Mouse (Mus musculus): ENCODE measurements around the gene Gm43720. TPM values are rescaled to one million over a fixed set of nuclear protein-coding genes. Genes with fewer than 3 reads are reported as not detected.

Gm43720 gene
- polyA plus RNA-seq, 1 experiment from 2014 or later: 0.12 TPM

GRCm38 (mm10) chr5:138251144-138251543 is 28.6 kb downstream of the Gm43720 start:
- Histone ChIP-seq H3K36me3 (ENCODE audit: control insufficient read depth, insufficient read depth, low read length) (no peaks in the 10 kb centered on the region), H3K27ac (ENCODE audit: low read depth) (no peak overlapping the region), H3K27me3 (replicated peaks; ENCODE audit: control insufficient read depth, insufficient read depth, low read length) (no peaks in the 10 kb centered on the region), H3K4me3 (ENCODE audit: low read depth, low read length) (no peak overlapping the region), H3K9ac (ENCODE audit: low read length) (no peak overlapping the region), H3K4me2 (ENCODE audit: low read length) (no peak overlapping the region), H3K9me3 (ENCODE audit: control insufficient read depth, low read length) (no peaks in the 10 kb centered on the region), H3K4me1 (replicated peaks; ENCODE audit: control insufficient read depth, insufficient read depth, low read length) (peaks cover 2% of the 10 kb centered on the region; the same call in 1 of the 2 replicates)
- WGBS: 84% methylated on average over 12 of the region's 12 CpGs
- DNase-seq (ENCODE audit: low spot score): no peak
- ATAC-seq (replicated peaks; ENCODE audit: low FRiP score, low TSS enrichment, low read depth): no peak

DNA sequence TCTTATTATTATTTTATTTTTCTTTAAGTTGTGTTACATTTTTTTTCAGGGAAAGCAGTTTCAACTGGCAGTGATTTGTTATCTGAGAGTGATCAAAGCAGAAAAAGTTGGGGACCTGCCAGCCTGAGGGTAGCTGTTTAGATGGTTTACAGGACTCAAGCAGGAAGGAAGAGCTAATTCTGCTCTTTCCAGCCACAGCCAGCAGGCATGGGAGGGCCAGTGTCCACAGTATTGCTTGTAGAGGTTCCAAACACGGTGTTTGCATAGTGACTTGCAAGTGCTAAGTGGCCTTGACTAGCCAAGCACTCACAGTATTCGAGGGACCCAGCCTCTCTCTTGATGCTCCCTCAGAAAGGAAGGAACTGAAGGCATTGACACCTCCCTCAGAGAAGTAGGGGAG is 38.2 kb downstream of the Gm43720 start:
- Histone ChIP-seq H3K9ac (ENCODE audit: low read length) (no peak overlapping the region), H3K4me1 (replicated peaks; ENCODE audit: control insufficient read depth, insufficient read depth, low read length) (no peaks in the 10 kb centered on the region), H3K27me3 (replicated peaks; ENCODE audit: control insufficient read depth, insufficient read depth, low read length) (no peaks in the 10 kb centered on the region), H3K4me2 (ENCODE audit: low read length) (no peak overlapping the region), H3K27ac (ENCODE audit: low read depth) (no peak overlapping the region), H3K36me3 (ENCODE audit: control insufficient read depth, insufficient read depth, low read length) (no peaks in the 10 kb centered on the region), H3K9me3 (ENCODE audit: control insufficient read depth, low read length) (no peaks in the 10 kb centered on the region), H3K4me3 (ENCODE audit: low read depth, low read length) (no peak overlapping the region)
- 26% methylated on average over 2 of the region's 2 CpGs for WGBS
- DNase-seq (ENCODE audit: low spot score) (no peak), ATAC-seq (replicated peaks; ENCODE audit: low FRiP score, low TSS enrichment, low read depth) (no peak)

- H3K36me3 ChIP-seq (ENCODE audit: control insufficient read depth, insufficient read depth, low read length): no peaks in the 10 kb centered on the region
- ATAC-seq (replicated peaks; ENCODE audit: low FRiP score, low TSS enrichment, low read depth) (no peak), DNase-seq (ENCODE audit: low spot score) (no peak)
- no peaks in the 10 kb centered on the region for H3K4me1 ChIP-seq (replicated peaks; ENCODE audit: control insufficient read depth, insufficient read depth, low read length)
- H3K4me2 ChIP-seq (ENCODE audit: low read length): no peak overlapping the region
- no peak overlapping the region for H3K4me3 ChIP-seq (ENCODE audit: low read depth, low read length)
- no peaks in the 10 kb centered on the region for H3K9me3 ChIP-seq (ENCODE audit: control insufficient read depth, low read length)
- H3K27me3 ChIP-seq (replicated peaks; ENCODE audit: control insufficient read depth, insufficient read depth, low read length): no peaks in the 10 kb centered on the region
- no peak overlapping the region for H3K9ac ChIP-seq (ENCODE audit: low read length)
- H3K27ac ChIP-seq (ENCODE audit: low read depth): no peak overlapping the region
Measured at GRCm38 (mm10) chr5:138234224-138234623, 45.5 kb downstream of the Gm43720 start.

GRCm38 (mm10) chr5:138233778-138234177 is 46.0 kb downstream of the Gm43720 start:
- WGBS: 82% methylated on average over 2 of the region's 2 CpGs
- no peaks in the 10 kb centered on the region for H3K36me3 ChIP-seq (ENCODE audit: control insufficient read depth, insufficient read depth, low read length)
- H3K9ac ChIP-seq (ENCODE audit: low read length): no peak overlapping the region
- H3K27ac ChIP-seq (ENCODE audit: low read depth): no peak overlapping the region
- no peak for ATAC-seq (replicated peaks; ENCODE audit: low FRiP score, low TSS enrichment, low read depth)
- H3K9me3 ChIP-seq (ENCODE audit: control insufficient read depth, low read length): no peaks in the 10 kb centered on the region
- no peaks in the 10 kb centered on the region for H3K4me1 ChIP-seq (replicated peaks; ENCODE audit: control insufficient read depth, insufficient read depth, low read length)
- H3K27me3 ChIP-seq (replicated peaks; ENCODE audit: control insufficient read depth, insufficient read depth, low read length): no peaks in the 10 kb centered on the region
- no peak overlapping the region for H3K4me2 ChIP-seq (ENCODE audit: low read length)
- no peak for DNase-seq (ENCODE audit: low spot score)
- no peak overlapping the region for H3K4me3 ChIP-seq (ENCODE audit: low read depth, low read length)

- no peaks in the 10 kb centered on the region for H3K4me1 ChIP-seq (replicated peaks; ENCODE audit: control insufficient read depth, insufficient read depth, low read length)
- H3K4me3 ChIP-seq (ENCODE audit: low read depth, low read length): no peak overlapping the region
- H3K27ac ChIP-seq (ENCODE audit: low read depth): no peak overlapping the region
- no peaks in the 10 kb centered on the region for H3K27me3 ChIP-seq (replicated peaks; ENCODE audit: control insufficient read depth, insufficient read depth, low read length)
- no peak overlapping the region for H3K9ac ChIP-seq (ENCODE audit: low read length)
- DNase-seq (ENCODE audit: low spot score) (no peak), ATAC-seq (replicated peaks; ENCODE audit: low FRiP score, low TSS enrichment, low read depth) (no peak)
- H3K9me3 ChIP-seq (ENCODE audit: control insufficient read depth, low read length): no peaks in the 10 kb centered on the region
- no peaks in the 10 kb centered on the region for H3K36me3 ChIP-seq (ENCODE audit: control insufficient read depth, insufficient read depth, low read length)
- H3K4me2 ChIP-seq (ENCODE audit: low read length): no peak overlapping the region
- WGBS: 91% methylated on average over 3 of the region's 3 CpGs
Measured at GRCm38 (mm10) chr5:138229511-138229910, 50.2 kb downstream of the Gm43720 start.

GRCm38 (mm10) chr5:138228026-138228425 is 51.7 kb downstream of the Gm43720 start:
- ATAC-seq (replicated peaks; ENCODE audit: low FRiP score, low TSS enrichment, low read depth) (no peak), DNase-seq (ENCODE audit: low spot score) (no peak)
- H3K27ac ChIP-seq (ENCODE audit: low read depth): no peak overlapping the region
- H3K4me2 ChIP-seq (ENCODE audit: low read length): no peak overlapping the region
- no peaks in the 10 kb centered on the region for H3K4me1 ChIP-seq (replicated peaks; ENCODE audit: control insufficient read depth, insufficient read depth, low read length)
- H3K9ac ChIP-seq (ENCODE audit: low read length): no peak overlapping the region
- no peaks in the 10 kb centered on the region for H3K27me3 ChIP-seq (replicated peaks; ENCODE audit: control insufficient read depth, insufficient read depth, low read length)
- H3K9me3 ChIP-seq (ENCODE audit: control insufficient read depth, low read length): no peaks in the 10 kb centered on the region
- no peak overlapping the region for H3K4me3 ChIP-seq (ENCODE audit: low read depth, low read length)
- no peaks in the 10 kb centered on the region for H3K36me3 ChIP-seq (ENCODE audit: control insufficient read depth, insufficient read depth, low read length)
- 52% methylated on average over 3 of the region's 3 CpGs for WGBS

- Histone ChIP-seq H3K4me1 (replicated peaks; ENCODE audit: control insufficient read depth, insufficient read depth, low read length) (no peaks in the 10 kb centered on the region), H3K9ac (ENCODE audit: low read length) (no peak overlapping the region), H3K36me3 (ENCODE audit: control insufficient read depth, insufficient read depth, low read length) (no peaks in the 10 kb centered on the region), H3K4me2 (ENCODE audit: low read length) (no peak overlapping the region), H3K9me3 (ENCODE audit: control insufficient read depth, low read length) (no peaks in the 10 kb centered on the region), H3K27ac (ENCODE audit: low read depth) (no peak overlapping the region), H3K27me3 (replicated peaks; ENCODE audit: control insufficient read depth, insufficient read depth, low read length) (no peaks in the 10 kb centered on the region), H3K4me3 (ENCODE audit: low read depth, low read length) (no peak overlapping the region)
- ATAC-seq (replicated peaks; ENCODE audit: low FRiP score, low TSS enrichment, low read depth): no peak
- 65% methylated on average over 2 of the region's 2 CpGs for WGBS
- DNase-seq (ENCODE audit: low spot score): no peak
Measured at GRCm38 (mm10) chr5:138227367-138227766, 52.4 kb downstream of the Gm43720 start.

DNA sequence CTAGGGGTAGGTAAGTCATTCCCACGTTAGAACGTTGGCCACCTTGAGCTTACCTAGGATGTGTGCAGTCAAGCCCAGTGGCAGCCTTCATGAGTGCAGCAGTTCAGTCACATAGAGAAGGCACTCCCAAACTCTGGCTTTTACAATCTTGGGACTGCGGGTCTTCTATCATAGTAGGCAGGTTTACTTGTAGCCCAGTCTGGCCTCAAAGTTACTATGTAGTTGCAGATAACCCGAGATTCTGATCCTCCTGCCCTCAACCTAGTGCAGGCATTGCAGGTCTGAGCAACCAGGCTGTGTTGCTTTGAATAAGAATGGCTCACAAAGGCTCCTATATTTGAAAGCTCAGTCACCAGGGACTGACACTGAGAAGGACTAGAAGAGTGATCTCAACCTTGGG is 53.3 kb downstream of the Gm43720 start:
- no peak for DNase-seq (ENCODE audit: low spot score)
- WGBS: 79% methylated on average over 4 of the region's 4 CpGs

DNA sequence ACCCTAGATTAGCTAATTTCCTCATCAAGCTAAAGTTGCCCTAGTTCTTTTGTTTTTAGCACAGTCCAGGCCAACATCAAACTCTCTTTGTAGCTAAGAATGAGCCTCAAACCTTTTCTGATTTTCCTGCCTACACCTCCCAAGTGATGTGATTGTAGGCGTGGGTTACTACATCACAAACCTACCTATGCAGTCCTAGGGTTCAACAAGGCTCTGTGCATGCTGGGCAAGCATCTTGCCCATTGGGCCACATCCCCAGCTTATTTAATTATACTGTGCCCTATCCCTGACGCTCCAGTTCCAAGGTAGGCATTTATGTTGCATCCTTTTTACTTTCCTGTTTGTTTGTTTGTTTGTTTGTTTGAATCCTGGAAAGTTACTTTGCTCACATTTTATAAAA is 54.1 kb downstream of the Gm43720 start, which contains the start of gene Nxpe5:
Nxpe5 (plus strand) TSS at position 199 of the 400 bp plus-strand sequence.
- H3K9me3 ChIP-seq (ENCODE audit: control insufficient read depth, low read length): no peaks in the 10 kb centered on the region
- H3K4me1 ChIP-seq (replicated peaks; ENCODE audit: control insufficient read depth, insufficient read depth, low read length): no peaks in the 10 kb centered on the region
- no peak within 1 kb of the TSS for H3K9ac ChIP-seq (ENCODE audit: low read length)
- no peak within 1 kb of the TSS for H3K4me3 ChIP-seq (ENCODE audit: low read depth, low read length)
- 71% methylated on average over 2 of the region's 2 CpGs for WGBS
- no peaks in the 10 kb centered on the region for H3K36me3 ChIP-seq (ENCODE audit: control insufficient read depth, insufficient read depth, low read length)
- no peaks in the 10 kb centered on the region for H3K27me3 ChIP-seq (replicated peaks; ENCODE audit: control insufficient read depth, insufficient read depth, low read length)
- H3K4me2 ChIP-seq (ENCODE audit: low read length): no peak within 1 kb of the TSS
- no peak within 1 kb of the TSS for H3K27ac ChIP-seq (ENCODE audit: low read depth)
- DNase-seq (ENCODE audit: low spot score): no peak
- no peak for ATAC-seq (replicated peaks; ENCODE audit: low FRiP score, low TSS enrichment, low read depth)

More for the DNA sequence above, 53.3 kb downstream of the Gm43720 start:
- Histone ChIP-seq H3K9ac (ENCODE audit: low read length) (no peak overlapping the region), H3K27me3 (replicated peaks; ENCODE audit: control insufficient read depth, insufficient read depth, low read length) (no peaks in the 10 kb centered on the region), H3K4me3 (ENCODE audit: low read depth, low read length) (no peak overlapping the region), H3K4me1 (replicated peaks; ENCODE audit: control insufficient read depth, insufficient read depth, low read length) (no peaks in the 10 kb centered on the region), H3K27ac (ENCODE audit: low read depth) (no peak overlapping the region), H3K36me3 (ENCODE audit: control insufficient read depth, insufficient read depth, low read length) (no peaks in the 10 kb centered on the region), H3K4me2 (ENCODE audit: low read length) (no peak overlapping the region), H3K9me3 (ENCODE audit: control insufficient read depth, low read length) (no peaks in the 10 kb centered on the region)
- no peak for ATAC-seq (replicated peaks; ENCODE audit: low FRiP score, low TSS enrichment, low read depth)
